Mouse (Mus musculus): Measurements from ENCODE around the gene Spon1.
A peak's percentile ranks its signal among the peaks of the same experiment; 100 is the strongest.

The Spon1 gene

GRCm38 (mm10) chr7:113997675-113998354 is 232.0 kb downstream of the Spon1 start:
- no peak for DNase-seq (ENCODE audit: low spot score in 2 of 2)

GRCm38 (mm10) chr7:114004171-114004570 is 238.4 kb downstream of the Spon1 start:
- no peak for DNase-seq (ENCODE audit: low spot score in 2 of 2)

- DNase-seq (ENCODE audit: low spot score in 2 of 2): no peak
These were observed 239.7 kb downstream of the Spon1 start for GRCm38 (mm10) chr7:114005499-114005898.

- no peak for DNase-seq (ENCODE audit: low spot score in 2 of 2)
These were observed 240.7 kb downstream of the Spon1 start for GRCm38 (mm10) chr7:114006456-114006855.

GRCm38 (mm10) chr7:114007565-114007964 is 241.8 kb downstream of the Spon1 start:
- no peak for DNase-seq (ENCODE audit: low spot score in 2 of 2)

- DNase-seq (ENCODE audit: low spot score in 2 of 2): no peak
These were observed 246.1 kb downstream of the Spon1 start for GRCm38 (mm10) chr7:114011726-114012443.

GRCm38 (mm10) chr7:114016001-114016949 is 250.5 kb downstream of the Spon1 start:
- no peak for DNase-seq (ENCODE audit: low spot score in 2 of 2)

- no peak for DNase-seq (ENCODE audit: low spot score in 2 of 2)
These were observed 253.1 kb downstream of the Spon1 start for GRCm38 (mm10) chr7:114018861-114019260.

- no peak for DNase-seq (ENCODE audit: low spot score in 2 of 2)
These were observed 254.4 kb downstream of the Spon1 start for GRCm38 (mm10) chr7:114020057-114020703.

GRCm38 (mm10) chr7:114020704-114021093 is 254.9 kb downstream of the Spon1 start:
- DNase-seq (ENCODE audit: low spot score in 2 of 2): peak; percentile 49 to 75

- DNase-seq (ENCODE audit: low spot score in 2 of 2): no peak
These were observed 261.1 kb downstream of the Spon1 start for GRCm38 (mm10) chr7:114026923-114027322.

- no peak for DNase-seq (ENCODE audit: low spot score in 2 of 2)
These were observed 261.6 kb downstream of the Spon1 start for GRCm38 (mm10) chr7:114027406-114027805.

- no peak for DNase-seq (ENCODE audit: low spot score in 2 of 2)
These were observed 263.0 kb downstream of the Spon1 start for GRCm38 (mm10) chr7:114028828-114029227.

- no peak for DNase-seq (ENCODE audit: low spot score in 2 of 2)
These were observed 263.8 kb downstream of the Spon1 start for GRCm38 (mm10) chr7:114029596-114029995.

GRCm38 (mm10) chr7:114037237-114037636 is 271.4 kb downstream of the Spon1 start:
- no peak for DNase-seq (ENCODE audit: low spot score in 2 of 2)

- no peak for DNase-seq (ENCODE audit: low spot score in 2 of 2)
These were observed 275.6 kb downstream of the Spon1 start for GRCm38 (mm10) chr7:114041349-114041748.

GRCm38 (mm10) chr7:114042973-114043928 is 277.5 kb downstream of the Spon1 start:
- no peak for DNase-seq (ENCODE audit: low spot score in 2 of 2)

- no peak for DNase-seq (ENCODE audit: low spot score in 2 of 2)
These were observed 278.2 kb downstream of the Spon1 start for GRCm38 (mm10) chr7:114043929-114044549.

- DNase-seq (ENCODE audit: low spot score in 2 of 2): no peak
These were observed 280.0 kb downstream of the Spon1 start for GRCm38 (mm10) chr7:114045814-114046213.

GRCm38 (mm10) chr7:114053720-114054119 is 287.9 kb downstream of the Spon1 start:
- no peak for DNase-seq (ENCODE audit: low spot score in 2 of 2)
